Mouse (Mus musculus): ENCODE measurements at regions not wholly inside any gene's neighbourhood (a gene's known extent, or its start where the extent isn't known, plus 50 kb on each side); places are given as distances from the start of the nearest gene placed in this dataset.

DNA sequence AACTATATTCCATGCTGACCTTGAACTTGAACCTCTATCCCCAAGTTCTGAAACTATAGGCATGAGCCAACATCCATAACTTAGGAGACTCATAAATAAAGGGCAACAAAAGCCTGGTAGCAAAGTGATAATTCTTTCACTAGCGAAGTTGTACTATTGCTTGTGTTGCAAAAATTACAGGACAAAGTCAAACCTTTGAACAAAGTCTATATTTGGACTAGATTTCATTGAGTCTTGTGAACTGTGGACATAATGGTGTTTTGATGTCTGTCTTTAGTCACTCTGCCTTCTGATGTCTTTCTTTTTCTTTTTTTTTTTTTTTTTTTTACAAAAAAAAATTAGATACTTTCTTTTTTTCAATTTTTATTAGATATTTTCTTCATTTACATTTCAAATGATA, 594.5 kb downstream of the Etv1 start:
- Histone ChIP-seq H3K9ac (ENCODE audit: insufficient read depth, low read depth, low read length, poor library complexity, severe bottlenecking) (no peak overlapping the region), H3K27ac (ENCODE audit: insufficient read depth, low read depth, low read length, poor library complexity, severe bottlenecking) (no peak overlapping the region), H3K4me1 (ENCODE audit: control insufficient read depth in 2 of 2, insufficient read depth in 2 of 2, low read length in 2 of 2, poor library complexity in 1 of 2) (no peaks in the 10 kb centered on the region), H3K4me3 (ENCODE audit: insufficient read depth in 1 of 2, low read depth in 1 of 2, low read length in 2 of 2, poor library complexity in 1 of 2, severe bottlenecking in 1 of 2) (no peak overlapping the region), H3K9me3 (ENCODE audit: control insufficient read depth, insufficient read depth, low read depth, low read length) (no peaks in the 10 kb centered on the region), H3K36me3 (ENCODE audit: control insufficient read depth, insufficient read depth, low read length, poor library complexity, severe bottlenecking) (no peaks in the 10 kb centered on the region)
- TF ChIP-seq CHD2 (IDR thresholded peaks at IDR 0.05; ENCODE audit: low read depth, low read length): no peak
- no peak for TF ChIP-seq MAFK (IDR thresholded peaks at IDR 0.05; ENCODE audit: insufficient read depth, low read depth, low read length)
- TF ChIP-seq HCFC1 (IDR thresholded peaks at IDR 0.05; ENCODE audit: borderline replicate concordance, insufficient read depth, low read length): no peak
- TF ChIP-seq ZNF384 (IDR thresholded peaks at IDR 0.05; ENCODE audit: low read depth, low read length): no peak
- TF ChIP-seq ZC3H11A (IDR thresholded peaks at IDR 0.05; ENCODE audit: borderline replicate concordance, low read depth, low read length): no peak
- in situ Hi-C loops (cut with MboI; ENCODE audit: low sequenced_read_pairs in 2 of 2, unreplicated experiment in 2 of 2): no loop called here
- DNase-seq (ENCODE audit: low read depth, low spot score): no peak

Data from ES-E14 (cell line).